Mouse (Mus musculus): Measurements from ENCODE around the gene Rftn1.

GRCm38 (mm10) chr17:50229534-50229933 is 39.1 kb upstream of the Rftn1 start:
- TF ChIP-seq CTCF (IDR thresholded peaks at IDR 0.05; ENCODE audit: extremely low read depth, insufficient read length, insufficient replicate concordance, low read depth, low read length) (no peak), POLR2A (IDR thresholded peaks at IDR 0.05; ENCODE audit: low read depth, low read length) (no peak)
